In genomic region chr1:57213428-57213874, GRCm38 (mm10) we compare ENCODE assay signal across 11 mouse cellular contexts.
DNase-seq lines count a peak whose midpoint lies in the region; ATAC-seq and TF ChIP-seq lines count a peak whose summit lies in the region.
"Had no signal": no experiment of that assay in that cellular context is flagged by ENCODE, and none has a peak within 500 bp of the region (broad histone marks: within the 10 kb centered on the region; RNA-seq: fewer than 3 reads in every experiment).

No protein-coding gene starts in this region.

- no peak for TF ChIP-seq CTCF in heart, postnatal 0 days (IDR thresholded peaks at IDR 0.05; ENCODE audit: low read depth)
- no peak for TF ChIP-seq CTCF in heart, adult 2 months (IDR thresholded peaks at IDR 0.05)

- no peak for TF ChIP-seq EP300 in heart, postnatal 0 days (IDR thresholded peaks at IDR 0.05; ENCODE audit: low read depth)
- no peak for TF ChIP-seq EP300 in heart, adult 2 months (IDR thresholded peaks at IDR 0.05; ENCODE audit: insufficient read depth, low read depth, low read length)

- intact Hi-C loops in heart, adult 2 months (cut with DNase I): no loop called here

- DNase-seq in heart, postnatal 0 days (ENCODE audit: low spot score): no peak
- DNase-seq in heart, adult 2 months: no peak
- DNase-seq in neural tube, embryonic 11.5 days (ENCODE audit: low spot score): peak; percentile 51
- no peak for DNase-seq in neural tube, embryonic 10.5 days (ENCODE audit: extremely low spot score, low spot score)
- no peak for DNase-seq in frontal cortex, postnatal 36 days (ENCODE audit: low spot score in 2 of 2)
- DNase-seq in spleen, postnatal 10 days (ENCODE audit: low spot score in 2 of 2): no peak
- DNase-seq: adrenal gland, adult 8-10 months; cerebellum, adult 2 months had no signal

- H3K4me3 ChIP-seq in heart, postnatal 0 days (ENCODE audit: low read depth, low read length): peak overlapping the region; percentile 15; the same call in 1 of the 2 replicates
- no peak overlapping the region for H3K4me3 ChIP-seq in heart, adult 2 months
- H3K4me3 ChIP-seq in neural tube, embryonic 11.5 days (ENCODE audit: low read depth, low read length): no peak overlapping the region
- H3K4me3 ChIP-seq in hindbrain, embryonic 15.5 days: 0 out of 2 replicates have a peak overlapping the region, but pooled peaks have one; percentile 8
- H3K4me3 ChIP-seq in stomach, embryonic 15.5 days (replicated peaks): no peak overlapping the region

- H3K4me2 ChIP-seq in heart, postnatal 0 days (ENCODE audit: low read depth, low read length): peak overlapping the region; percentile 38
- H3K4me2 ChIP-seq in neural tube, embryonic 11.5 days (ENCODE audit: low read depth): no peak overlapping the region
- H3K4me2 ChIP-seq in hindbrain, embryonic 15.5 days: peak overlapping the region; percentile 44
- no peak overlapping the region for H3K4me2 ChIP-seq in stomach, embryonic 15.5 days

- 25% methylated on average over 16 of the region's 16 CpGs for WGBS in heart, postnatal 0 days
- WGBS in heart, adult 2 months: 42% methylated on average over 16 of the region's 16 CpGs
- WGBS in neural tube, embryonic 11.5 days: 43% methylated on average over 16 of the region's 16 CpGs
- WGBS in hindbrain, embryonic 15.5 days: 13% methylated on average over 16 of the region's 16 CpGs
- 37% methylated on average over 16 of the region's 16 CpGs for WGBS in stomach, embryonic 15.5 days

- no peaks in the 10 kb centered on the region for H3K4me1 ChIP-seq in heart, postnatal 0 days (ENCODE audit: control insufficient read depth, insufficient read depth)
- no peaks in the 10 kb centered on the region for H3K4me1 ChIP-seq in heart, adult 2 months (ENCODE audit: control insufficient read depth, insufficient read depth, low read length)
- peaks cover 8% of the 10 kb centered on the region; the same call in 1 of the 2 replicates for H3K4me1 ChIP-seq in neural tube, embryonic 11.5 days (ENCODE audit: control insufficient read depth, insufficient read depth, low read length)
- H3K4me1 ChIP-seq in hindbrain, embryonic 15.5 days (replicated peaks): peaks cover 20% of the 10 kb centered on the region
- no peaks in the 10 kb centered on the region for H3K4me1 ChIP-seq in stomach, embryonic 15.5 days

- H3K36me3 ChIP-seq in heart, postnatal 0 days (replicated peaks; ENCODE audit: control insufficient read depth, insufficient read depth, low read length): no peaks in the 10 kb centered on the region
- H3K36me3 ChIP-seq in heart, adult 2 months (ENCODE audit: control insufficient read depth, insufficient read depth, low read length): no peaks in the 10 kb centered on the region
- no peaks in the 10 kb centered on the region for H3K36me3 ChIP-seq in neural tube, embryonic 11.5 days (ENCODE audit: control insufficient read depth, insufficient read depth, low read length)
- no peaks in the 10 kb centered on the region for H3K36me3 ChIP-seq in hindbrain, embryonic 15.5 days
- no peaks in the 10 kb centered on the region for H3K36me3 ChIP-seq in stomach, embryonic 15.5 days

- no peaks in the 10 kb centered on the region for H3K9me3 ChIP-seq in heart, postnatal 0 days (replicated peaks; ENCODE audit: control insufficient read depth, low read length)
- no peaks in the 10 kb centered on the region for H3K9me3 ChIP-seq in neural tube, embryonic 11.5 days (ENCODE audit: control insufficient read depth, low read length)
- no peaks in the 10 kb centered on the region for H3K9me3 ChIP-seq in hindbrain, embryonic 15.5 days
- no peaks in the 10 kb centered on the region for H3K9me3 ChIP-seq in stomach, embryonic 15.5 days

- H3K27ac ChIP-seq in heart, postnatal 0 days (ENCODE audit: low read depth): no peak overlapping the region
- H3K27ac ChIP-seq in heart, adult 2 months: no peak overlapping the region
- no peak overlapping the region for H3K27ac ChIP-seq in neural tube, embryonic 11.5 days (ENCODE audit: low read depth, low read length)
- 0 out of 2 replicates have a peak overlapping the region, but pooled peaks have one; percentile 53 for H3K27ac ChIP-seq in hindbrain, embryonic 15.5 days (replicated peaks)
- no peak overlapping the region for H3K27ac ChIP-seq in stomach, embryonic 15.5 days

- no peak overlapping the region for H3K9ac ChIP-seq in heart, postnatal 0 days (replicated peaks; ENCODE audit: low read depth, low read length)
- no peak overlapping the region for H3K9ac ChIP-seq in heart, adult 2 months (ENCODE audit: low read depth, low read length)
- H3K9ac ChIP-seq in neural tube, embryonic 11.5 days (ENCODE audit: low read length): no peak overlapping the region
- no peak overlapping the region for H3K9ac ChIP-seq in hindbrain, embryonic 15.5 days
- H3K9ac ChIP-seq in stomach, embryonic 15.5 days: no peak overlapping the region

- H3K79me2 ChIP-seq in heart, adult 2 months (replicated peaks; ENCODE audit: control insufficient read depth, insufficient read depth, low read length): no peaks in the 10 kb centered on the region

- no peaks in the 10 kb centered on the region for H3K27me3 ChIP-seq in heart, postnatal 0 days (ENCODE audit: control insufficient read depth, insufficient read depth, low read length)
- no peaks in the 10 kb centered on the region for H3K27me3 ChIP-seq in heart, adult 2 months (ENCODE audit: control insufficient read depth, insufficient read depth, low read length)
- no peaks in the 10 kb centered on the region for H3K27me3 ChIP-seq in neural tube, embryonic 11.5 days (ENCODE audit: control insufficient read depth, insufficient read depth, low read length)
- no peaks in the 10 kb centered on the region for H3K27me3 ChIP-seq in hindbrain, embryonic 15.5 days
- no peaks in the 10 kb centered on the region for H3K27me3 ChIP-seq in stomach, embryonic 15.5 days (replicated peaks)

- no peak for TF ChIP-seq POLR2A in heart, adult 2 months (IDR thresholded peaks at IDR 0.05; ENCODE audit: insufficient read depth, low read depth, low read length)

- 0 out of 2 replicates have a peak, but pooled peaks have one; percentile 39 for ATAC-seq in heart, postnatal 0 days (ENCODE audit: insufficient read depth, low read depth)
- peak; percentile 25; the same call in 1 of the 2 replicates for ATAC-seq in neural tube, embryonic 11.5 days (ENCODE audit: insufficient read depth, low FRiP score, low TSS enrichment)
- peak; percentile 54; the same call in 1 of the 2 replicates for ATAC-seq in hindbrain, embryonic 15.5 days (ENCODE audit: low FRiP score, low read depth)
- 0 out of 2 replicates have a peak, but pooled peaks have one; percentile 22 for ATAC-seq in stomach, embryonic 15.5 days (ENCODE audit: insufficient read depth, low FRiP score, low read depth)
- ATAC-seq: inflammation-experienced regulatory T-cells, adult 6 months had no signal

Comparison
In these comparisons a context has a peak if more than half of its experiments do, and no peak if none do; other contexts are left out.
1. H3K4me3 ChIP-seq: peak in heart, postnatal 0 days (single experiment) and hindbrain, embryonic 15.5 days (single experiment); none in heart, adult 2 months (single experiment), neural tube, embryonic 11.5 days (single experiment) and stomach, embryonic 15.5 days (single experiment).
2. H3K4me2 ChIP-seq: peak in heart, postnatal 0 days (single experiment) and hindbrain, embryonic 15.5 days (single experiment); none in neural tube, embryonic 11.5 days (single experiment) and stomach, embryonic 15.5 days (single experiment).
3. Peak in every context shown above with its lines, with median percentiles within 50 percentile points of each other: ATAC-seq.